Mouse (Mus musculus) CH12.LX (cell line): ENCODE data around the gene Kdm2b.

Experiments used
- CTCF ChIP-seq, 2 experiments: IDR thresholded peaks in 1 of 2; conservative IDR thresholded peaks in 1 of 2; 2 replicates each; pipeline ENCODE4 v1.5.1; 2011 to 2012; ENCODE audit warnings: low read depth in 2 of 2, low read length in 2 of 2, improper control_type of control experiment in 1 of 2, inconsistent platforms in 1 of 2, mild to moderate bottlenecking in 1 of 2, moderate library complexity in 1 of 2
- EP300 ChIP-seq: IDR thresholded peaks from 2 replicates; pipeline ENCODE4 v1.6.1; 2011; ENCODE audit warnings: low read length, improper control_type of control experiment
- HCFC1 ChIP-seq: IDR thresholded peaks from 2 replicates; pipeline ENCODE4 v1.6.1; 2012; ENCODE audit warnings: low read depth, mild to moderate bottlenecking, inconsistent platforms, low read length, improper control_type of control experiment
- KAT2A ChIP-seq: IDR thresholded peaks from 2 replicates; pipeline ENCODE4 v1.6.1; 2012; ENCODE audit warnings: low read length, improper control_type of control experiment, inconsistent platforms; ENCODE audit not compliant: insufficient replicate concordance
- MAX ChIP-seq: IDR thresholded peaks from 2 replicates; pipeline ENCODE4 v1.6.1; 2011; ENCODE audit warnings: low read length, improper control_type of control experiment
- NRF1 ChIP-seq: IDR thresholded peaks from 2 replicates; pipeline ENCODE4 v1.6.1; 2014; ENCODE audit warnings: low read depth, mild to moderate bottlenecking, inconsistent platforms, low read length, improper control_type of control experiment, moderate library complexity
- POLR2A ChIP-seq: IDR thresholded peaks from 2 replicates; pipeline ENCODE4 v1.6.1; 2011; ENCODE audit warnings: low read depth, mild to moderate bottlenecking, improper control_type of control experiment, low read length
- ZC3H11A ChIP-seq: IDR thresholded peaks from 2 replicates; pipeline ENCODE4 v1.6.1; 2012; ENCODE audit warnings: low read depth, mild to moderate bottlenecking, inconsistent platforms, low read length, improper control_type of control experiment

DNA sequence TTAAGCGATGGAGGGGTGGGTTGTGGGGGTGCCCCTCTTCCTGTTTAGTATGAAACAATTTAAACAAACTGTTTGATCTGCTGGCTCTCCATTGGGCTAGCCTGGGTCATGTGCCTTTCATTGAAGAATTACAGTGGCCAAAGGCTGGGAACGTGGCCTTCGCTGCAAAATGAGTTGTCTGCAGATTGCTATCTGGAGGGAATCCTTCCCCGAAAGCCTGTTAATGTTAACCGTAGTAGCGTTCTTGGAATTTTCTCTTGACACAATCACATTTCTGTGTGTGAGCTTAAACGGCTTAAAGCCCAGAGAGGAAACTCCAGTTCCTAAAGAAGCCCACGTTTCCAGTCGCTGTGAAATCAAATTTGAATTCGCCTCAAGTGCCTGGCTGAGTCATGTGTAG lies 156.6 kb downstream of the Kdm2b start:
- TF ChIP-seq POLR2A (no peak), KAT2A (no peak), HCFC1 (no peak), MAX (no peak), EP300 (no peak), CTCF (conservative IDR thresholded peaks at IDR 0.05 in 1 of 2, IDR thresholded peaks at IDR 0.05 in 1 of 2; ENCODE audit: low read depth in 2 of 2, low read length in 2 of 2) (no peak), NRF1 (no peak), ZC3H11A (no peak)
